Mouse (Mus musculus): ENCODE results near the gene Ncoa7. TPM values are rescaled to one million over a fixed set of nuclear protein-coding genes. Genes with fewer than 3 reads are reported as not detected.

The Ncoa7 gene
- polyA plus RNA-seq, 1 experiment from 2014 or later: 10.1 TPM

DNA sequence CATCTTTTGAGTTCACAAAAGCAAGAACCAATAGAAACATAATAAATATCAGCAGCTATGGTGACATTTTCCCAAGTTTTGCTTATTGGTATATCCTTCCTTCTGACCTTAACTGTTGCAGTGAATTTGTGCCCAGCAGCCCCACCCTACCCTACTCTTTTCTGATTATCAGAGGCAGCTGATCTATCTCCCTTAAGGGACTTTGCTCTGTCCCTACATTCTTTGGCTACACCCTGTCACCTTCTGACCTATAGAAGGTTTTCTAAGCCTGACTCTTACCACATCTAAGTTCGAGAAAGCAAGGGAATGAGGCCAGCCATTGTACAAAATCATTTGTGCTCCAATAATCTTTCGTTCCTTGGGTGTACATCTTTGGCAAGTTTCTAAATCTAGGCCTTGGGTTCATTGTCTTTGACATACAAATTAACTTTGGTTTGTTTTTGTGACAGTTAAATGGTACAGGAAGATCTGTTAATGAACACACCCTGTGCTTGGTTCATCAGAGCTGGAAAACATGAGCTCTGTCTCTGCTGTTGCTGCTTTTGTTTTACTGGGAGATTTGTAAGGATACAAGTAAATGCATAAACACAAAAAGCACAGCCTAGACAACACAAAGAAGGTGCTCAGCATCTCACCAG, 69.9 kb downstream of the Ncoa7 start:
- 78% methylated on average over 2 of the region's 2 CpGs for WGBS
- no peak for ATAC-seq (ENCODE audit: borderline replicate concordance, extremely low read depth, low FRiP score, low TSS enrichment)
- Histone ChIP-seq H3K9me3 (no peaks in the 10 kb centered on the region), H3K4me1 (no peaks in the 10 kb centered on the region), H3K4me2 (no peak overlapping the region), H3K36me3 (no peaks in the 10 kb centered on the region), H3K27ac (no peak overlapping the region), H3K27me3 (no peaks in the 10 kb centered on the region), H3K9ac (no peak overlapping the region), H3K4me3 (no peak overlapping the region)

DNA sequence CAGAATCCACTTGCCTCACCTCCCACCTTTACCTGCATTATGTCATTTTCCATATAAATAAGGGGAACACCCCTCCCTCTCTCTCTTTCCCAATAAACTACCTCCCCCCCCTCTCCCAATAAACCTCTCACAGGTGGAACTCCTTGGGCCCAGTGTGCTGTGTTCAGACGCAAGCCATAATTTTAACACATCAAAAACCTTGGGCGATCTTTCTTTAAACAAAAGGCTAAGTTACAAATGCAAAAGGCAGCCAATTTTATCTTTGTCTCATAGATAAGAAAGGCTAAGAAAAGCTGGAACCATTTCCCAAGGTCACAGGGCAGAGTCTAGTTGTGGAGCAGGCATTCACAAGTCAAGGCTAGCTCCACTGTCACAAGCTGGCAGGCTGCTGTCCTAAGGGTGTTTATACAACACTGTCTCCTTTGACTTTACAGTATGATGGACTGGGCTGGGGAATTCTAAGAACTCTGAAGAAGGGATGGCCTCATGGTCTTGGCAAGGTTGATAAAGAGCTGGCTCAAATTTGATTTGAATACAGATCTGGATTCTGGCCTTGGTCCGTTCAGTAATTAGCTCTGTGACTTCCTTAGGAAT, 71.7 kb downstream of the Ncoa7 start:
- Histone ChIP-seq H3K36me3 (no peaks in the 10 kb centered on the region), H3K4me1 (no peaks in the 10 kb centered on the region), H3K9me3 (no peaks in the 10 kb centered on the region), H3K4me3 (no peak overlapping the region), H3K4me2 (no peak overlapping the region), H3K9ac (no peak overlapping the region), H3K27me3 (no peaks in the 10 kb centered on the region), H3K27ac (no peak overlapping the region)
- ATAC-seq (ENCODE audit: borderline replicate concordance, extremely low read depth, low FRiP score, low TSS enrichment): no peak
- 38% methylated on average over 3 of the region's 3 CpGs for WGBS

DNA sequence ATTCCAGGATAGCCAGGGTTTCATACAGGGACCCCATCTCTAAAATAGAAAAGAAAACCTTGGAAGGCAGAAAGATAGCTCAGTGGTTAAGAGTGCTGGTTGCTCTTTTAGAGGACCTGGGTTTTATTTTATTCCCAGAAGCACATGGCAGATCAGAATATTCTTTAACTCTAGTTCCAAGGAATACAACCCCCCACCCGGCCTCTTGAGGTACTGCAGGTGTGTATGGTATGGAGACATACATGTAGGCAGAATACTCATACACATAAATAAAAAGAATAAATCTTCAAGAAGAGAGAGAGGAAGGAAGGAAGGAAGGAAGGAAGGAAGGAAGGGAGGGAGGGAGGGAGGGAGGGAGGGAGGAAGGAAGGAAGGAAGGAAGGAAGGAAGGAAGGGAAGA, 72.3 kb downstream of the Ncoa7 start:
- Histone ChIP-seq H3K4me2 (no peak overlapping the region), H3K27ac (no peak overlapping the region), H3K4me3 (no peak overlapping the region), H3K9me3 (no peaks in the 10 kb centered on the region), H3K4me1 (no peaks in the 10 kb centered on the region), H3K9ac (no peak overlapping the region), H3K27me3 (no peaks in the 10 kb centered on the region), H3K36me3 (no peaks in the 10 kb centered on the region)
- 80% methylated on average over 1 of the region's 1 CpGs for WGBS
- no peak for ATAC-seq (ENCODE audit: borderline replicate concordance, extremely low read depth, low FRiP score, low TSS enrichment)

DNA sequence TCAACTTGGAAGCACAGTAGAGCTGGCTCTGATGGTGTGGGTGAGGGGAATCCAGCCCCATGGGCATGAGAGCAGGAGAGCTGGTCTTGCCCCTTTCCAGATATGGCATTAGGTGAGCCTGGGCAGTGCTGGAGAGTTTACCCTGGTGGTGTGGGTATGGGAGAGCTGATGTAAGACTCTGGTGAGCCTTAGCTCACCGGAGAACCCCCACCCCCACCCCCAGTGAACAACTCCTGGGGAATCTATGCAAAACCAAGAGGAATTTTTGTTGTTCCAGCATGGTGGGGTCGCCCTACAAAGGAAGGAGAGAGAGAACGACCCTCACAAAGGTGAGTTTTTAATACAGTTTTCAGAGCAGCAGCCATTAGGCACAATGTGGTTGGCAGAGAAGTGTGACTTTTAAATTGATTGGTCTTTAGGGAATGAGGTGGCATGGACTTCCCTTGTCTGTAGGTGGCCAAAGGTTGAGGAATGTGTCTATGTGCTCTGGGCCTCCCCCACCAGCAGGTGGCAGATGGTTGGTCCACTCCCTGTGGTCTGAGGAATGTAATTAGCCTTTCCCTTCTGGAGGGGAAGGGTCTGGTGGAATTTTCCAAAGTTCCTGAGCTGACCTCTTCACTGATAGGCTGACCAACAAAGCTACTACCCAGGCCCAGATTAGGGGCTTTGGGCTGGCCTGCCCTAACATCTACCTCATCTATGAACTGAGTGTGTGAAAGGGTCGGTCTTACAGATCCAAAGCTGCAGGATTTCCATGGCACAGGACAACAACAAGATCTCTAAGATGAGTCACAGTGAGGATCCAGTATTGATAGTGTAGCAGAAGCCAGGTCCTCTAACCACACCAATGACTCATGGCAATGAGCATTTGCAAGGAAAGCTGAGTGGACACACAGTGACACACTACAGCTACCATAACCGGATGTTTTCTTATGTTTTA, 73.7 kb downstream of the Ncoa7 start:
- Histone ChIP-seq H3K9ac (no peak overlapping the region), H3K9me3 (no peaks in the 10 kb centered on the region), H3K4me1 (no peaks in the 10 kb centered on the region), H3K27ac (no peak overlapping the region), H3K27me3 (no peaks in the 10 kb centered on the region), H3K4me3 (no peak overlapping the region), H3K36me3 (no peaks in the 10 kb centered on the region), H3K4me2 (no peak overlapping the region)
- ATAC-seq (ENCODE audit: borderline replicate concordance, extremely low read depth, low FRiP score, low TSS enrichment): no peak
- 85% methylated on average over 5 of the region's 5 CpGs for WGBS

DNA sequence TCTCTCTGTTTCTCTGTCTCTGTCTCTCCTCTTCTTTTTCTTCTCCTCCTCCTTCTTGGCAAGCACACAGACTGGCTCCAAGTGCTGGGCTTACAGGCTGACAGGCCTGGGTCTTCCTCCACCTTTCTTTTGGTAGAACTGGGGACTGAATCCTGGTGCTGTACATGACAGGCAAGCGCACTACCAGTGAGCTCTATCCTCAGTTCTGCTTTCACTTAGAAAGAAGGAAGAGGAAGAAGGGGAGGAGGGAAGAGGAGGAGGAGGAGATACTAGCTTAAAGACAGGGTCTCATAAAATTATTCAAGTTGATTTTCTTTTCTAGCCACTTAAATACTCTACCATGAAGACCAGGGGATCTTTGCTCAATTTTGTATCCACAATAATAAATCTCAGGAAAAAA, 80.1 kb downstream of the Ncoa7 start:
- H3K4me3 ChIP-seq: no peak overlapping the region
- no peak for ATAC-seq (ENCODE audit: borderline replicate concordance, extremely low read depth, low FRiP score, low TSS enrichment)
- no peaks in the 10 kb centered on the region for H3K9me3 ChIP-seq
- H3K27ac ChIP-seq: no peak overlapping the region
- H3K9ac ChIP-seq: no peak overlapping the region
- H3K4me2 ChIP-seq: no peak overlapping the region
- H3K36me3 ChIP-seq: no peaks in the 10 kb centered on the region
- H3K4me1 ChIP-seq: no peaks in the 10 kb centered on the region
- 87% methylated on average over 1 of the region's 1 CpGs for WGBS
- H3K27me3 ChIP-seq: no peaks in the 10 kb centered on the region

DNA sequence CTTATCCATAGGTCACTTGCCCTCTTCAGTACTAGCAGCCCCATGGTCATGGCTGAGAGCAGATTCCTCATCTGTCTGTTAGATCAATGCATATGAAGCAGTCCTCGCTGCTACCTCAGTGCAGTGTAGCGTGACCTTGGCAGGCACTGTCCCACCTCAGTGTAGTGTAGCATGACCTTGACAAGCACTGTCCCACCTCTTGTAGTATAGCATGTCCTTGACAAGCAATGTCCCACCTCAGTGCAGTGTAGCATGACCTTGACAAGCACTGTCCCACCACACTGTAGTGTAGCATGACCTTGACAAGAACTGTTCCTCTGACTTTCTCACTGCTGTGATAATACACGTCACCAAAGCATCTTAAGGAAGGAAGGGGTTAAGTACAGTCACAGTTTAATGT, 82.6 kb downstream of the Ncoa7 start:
- H3K9ac ChIP-seq: no peak overlapping the region
- 85% methylated on average over 3 of the region's 3 CpGs for WGBS
- no peak overlapping the region for H3K4me2 ChIP-seq
- ATAC-seq (ENCODE audit: borderline replicate concordance, extremely low read depth, low FRiP score, low TSS enrichment): no peak
- H3K9me3 ChIP-seq: no peaks in the 10 kb centered on the region
- H3K4me3 ChIP-seq: no peak overlapping the region
- H3K4me1 ChIP-seq: no peaks in the 10 kb centered on the region
- no peak overlapping the region for H3K27ac ChIP-seq
- H3K36me3 ChIP-seq: no peaks in the 10 kb centered on the region
- H3K27me3 ChIP-seq: no peaks in the 10 kb centered on the region

DNA sequence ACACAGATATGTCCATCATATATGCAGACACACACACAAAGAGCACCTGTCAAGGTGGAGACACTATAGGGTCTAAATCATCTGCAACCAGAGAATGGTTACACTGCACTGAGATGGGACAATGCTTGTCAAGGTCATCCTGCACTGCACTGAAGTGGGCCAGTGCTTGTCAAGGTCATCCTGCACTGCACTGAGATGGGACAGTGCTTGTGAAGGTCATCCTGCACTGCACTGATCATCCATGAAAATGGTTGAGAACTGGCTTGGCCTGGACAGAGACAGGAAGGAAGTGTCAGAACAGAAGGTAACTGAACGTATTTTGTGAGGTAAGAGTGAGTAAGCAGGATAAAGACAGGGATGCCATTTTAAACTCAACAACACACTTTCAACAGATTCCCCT, 83.2 kb downstream of the Ncoa7 start:
- no peak overlapping the region for H3K4me2 ChIP-seq
- no peaks in the 10 kb centered on the region for H3K36me3 ChIP-seq
- H3K9ac ChIP-seq: no peak overlapping the region
- no peak overlapping the region for H3K4me3 ChIP-seq
- no peaks in the 10 kb centered on the region for H3K27me3 ChIP-seq
- 59% methylated on average over 1 of the region's 1 CpGs for WGBS
- H3K27ac ChIP-seq: no peak overlapping the region
- H3K4me1 ChIP-seq: no peaks in the 10 kb centered on the region
- no peaks in the 10 kb centered on the region for H3K9me3 ChIP-seq
- ATAC-seq (ENCODE audit: borderline replicate concordance, extremely low read depth, low FRiP score, low TSS enrichment): no peak

DNA sequence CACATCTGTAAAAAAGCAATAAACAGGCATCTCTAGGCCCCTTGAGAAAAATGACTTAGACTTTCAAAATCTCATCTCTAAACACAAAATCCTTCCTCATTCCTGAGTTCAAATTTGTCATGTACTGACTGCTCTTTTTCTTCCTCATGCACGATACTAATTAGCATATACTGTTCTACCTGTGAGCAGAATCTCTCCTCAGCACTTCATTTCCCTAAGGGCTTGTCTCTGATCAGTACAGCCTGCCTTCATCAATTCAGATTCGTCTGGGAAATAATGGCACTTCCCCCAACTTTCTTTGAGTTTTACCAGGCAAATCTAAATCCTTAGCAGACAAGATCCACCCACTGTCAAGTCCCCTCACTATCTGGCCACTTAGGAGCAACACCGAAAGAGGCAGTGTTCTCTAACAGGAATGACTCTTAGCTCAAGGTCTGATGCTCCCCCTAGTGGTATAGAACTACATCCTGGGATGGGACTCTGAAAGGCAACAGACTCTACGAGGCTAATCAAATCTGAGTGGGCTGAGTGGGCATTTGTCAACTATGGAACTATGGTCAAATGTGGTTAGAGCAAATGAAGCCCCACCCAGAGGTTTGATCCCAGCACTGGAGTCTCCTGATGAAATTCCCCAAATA, 84.3 kb downstream of the Ncoa7 start:
- H3K27ac ChIP-seq: no peak overlapping the region
- H3K4me3 ChIP-seq: no peak overlapping the region
- H3K4me1 ChIP-seq: no peaks in the 10 kb centered on the region
- no peaks in the 10 kb centered on the region for H3K27me3 ChIP-seq
- H3K36me3 ChIP-seq: no peaks in the 10 kb centered on the region
- H3K9ac ChIP-seq: no peak overlapping the region
- ATAC-seq (ENCODE audit: borderline replicate concordance, extremely low read depth, low FRiP score, low TSS enrichment): no peak
- H3K9me3 ChIP-seq: no peaks in the 10 kb centered on the region
- WGBS: 23% methylated on average over 4 of the region's 4 CpGs
- no peak overlapping the region for H3K4me2 ChIP-seq

DNA sequence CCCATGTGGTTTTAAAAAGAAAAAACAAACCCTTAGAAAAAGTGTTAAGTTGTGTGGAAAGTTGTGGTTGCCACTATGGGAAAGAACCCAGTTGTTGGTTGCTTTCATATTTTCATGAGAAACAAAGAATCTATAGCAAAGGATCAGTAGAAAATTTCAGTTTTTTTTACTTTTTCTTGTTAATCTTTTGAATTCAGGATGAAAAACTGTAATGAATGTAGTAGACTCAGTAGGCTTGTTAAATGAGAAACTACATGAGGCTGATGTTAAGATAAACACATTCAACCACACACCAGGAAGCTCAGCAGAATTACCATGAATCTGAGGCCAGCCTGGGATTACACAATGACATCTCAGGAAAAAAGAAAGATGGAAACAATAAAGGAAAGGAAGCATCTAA, 87.0 kb downstream of the Ncoa7 start:
- H3K4me1 ChIP-seq: no peaks in the 10 kb centered on the region
- H3K4me2 ChIP-seq: no peak overlapping the region
- H3K36me3 ChIP-seq: no peaks in the 10 kb centered on the region
- no peaks in the 10 kb centered on the region for H3K9me3 ChIP-seq
- no peak overlapping the region for H3K4me3 ChIP-seq
- no peak overlapping the region for H3K9ac ChIP-seq
- H3K27ac ChIP-seq: no peak overlapping the region
- no peak for ATAC-seq (ENCODE audit: borderline replicate concordance, extremely low read depth, low FRiP score, low TSS enrichment)
- H3K27me3 ChIP-seq: no peaks in the 10 kb centered on the region

DNA sequence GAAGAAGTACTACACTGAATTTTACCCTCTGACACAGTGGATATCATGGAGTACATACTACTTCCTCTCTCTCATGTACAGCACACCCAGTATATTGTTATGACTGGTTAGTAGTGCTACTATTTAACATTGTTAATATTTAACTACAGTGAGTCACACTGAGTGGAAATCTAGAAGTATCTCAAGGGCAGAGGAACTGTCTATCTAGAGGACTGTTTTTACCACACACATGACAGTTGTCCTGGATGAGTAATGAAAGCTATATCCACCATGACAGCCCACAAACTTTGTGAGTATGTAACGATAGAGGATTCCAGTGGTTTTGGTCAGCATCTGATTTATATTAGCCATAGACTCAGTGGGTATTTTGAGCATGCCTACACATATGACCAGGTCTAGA, 90.6 kb downstream of the Ncoa7 start:
- 85% methylated on average over 1 of the region's 1 CpGs for WGBS
- Histone ChIP-seq H3K27ac (no peak overlapping the region), H3K4me3 (no peak overlapping the region), H3K9me3 (no peaks in the 10 kb centered on the region), H3K27me3 (no peaks in the 10 kb centered on the region), H3K9ac (no peak overlapping the region), H3K4me2 (no peak overlapping the region), H3K36me3 (no peaks in the 10 kb centered on the region), H3K4me1 (no peaks in the 10 kb centered on the region)
- no peak for ATAC-seq (ENCODE audit: borderline replicate concordance, extremely low read depth, low FRiP score, low TSS enrichment)

DNA sequence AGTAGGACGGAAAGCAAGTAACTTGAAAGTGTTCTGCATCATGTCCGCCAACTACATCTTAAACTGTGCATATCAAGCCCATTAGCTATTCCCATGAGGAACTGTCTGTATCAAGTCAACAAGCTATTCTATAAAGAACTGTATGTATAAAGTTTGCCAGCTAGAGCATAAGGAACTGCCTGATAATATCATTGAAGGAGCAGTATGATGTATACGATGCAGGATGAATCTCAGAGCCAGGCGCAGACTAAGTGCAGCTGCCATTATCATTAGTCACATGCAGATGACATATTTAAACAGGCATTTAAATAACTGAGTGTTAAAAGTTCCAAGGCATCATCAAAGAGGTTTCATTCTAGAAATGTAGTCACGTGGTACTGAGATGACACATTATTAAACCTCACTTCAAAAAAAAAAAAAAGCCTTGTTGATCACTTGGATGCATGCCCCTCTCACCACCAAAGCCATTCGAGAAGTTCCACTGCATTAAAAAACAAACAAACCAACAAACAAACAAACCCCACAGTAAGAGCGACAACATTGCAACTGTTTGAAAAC, 93.2 kb downstream of the Ncoa7 start:
- Histone ChIP-seq H3K36me3 (no peaks in the 10 kb centered on the region), H3K9ac (no peak overlapping the region), H3K27ac (no peak overlapping the region), H3K27me3 (no peaks in the 10 kb centered on the region), H3K9me3 (no peaks in the 10 kb centered on the region), H3K4me1 (no peaks in the 10 kb centered on the region), H3K4me2 (no peak overlapping the region), H3K4me3 (no peak overlapping the region)
- whole genome bisulfite sequencing: 58% methylated on average over 7 of the region's 7 CpGs
- no peak for ATAC-seq (ENCODE audit: borderline replicate concordance, extremely low read depth, low FRiP score, low TSS enrichment)

DNA sequence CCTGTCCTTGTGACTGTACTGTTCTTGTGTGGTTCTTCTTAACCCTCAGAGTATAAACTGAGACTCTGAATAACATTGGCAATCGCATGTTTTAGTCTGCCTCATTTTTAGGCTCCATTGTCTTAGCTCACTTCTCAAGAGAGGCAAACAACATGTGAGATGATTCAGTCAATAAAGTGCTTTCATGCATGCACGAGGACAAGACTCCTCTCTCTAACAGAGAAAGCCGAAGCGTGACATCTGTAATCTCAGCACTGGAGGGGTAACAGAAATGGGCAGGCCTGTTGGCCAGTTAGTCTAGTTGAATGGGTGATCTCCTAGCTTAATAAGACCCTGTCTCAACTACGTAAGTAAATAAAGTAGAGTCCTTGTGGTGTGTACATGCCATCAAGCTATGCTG, 95.1 kb downstream of the Ncoa7 start:
- H3K4me3 ChIP-seq: no peak overlapping the region
- H3K4me1 ChIP-seq: no peaks in the 10 kb centered on the region
- no peak overlapping the region for H3K27ac ChIP-seq
- WGBS: 87% methylated on average over 5 of the region's 5 CpGs
- H3K27me3 ChIP-seq: no peaks in the 10 kb centered on the region
- H3K9me3 ChIP-seq: no peaks in the 10 kb centered on the region
- no peak for ATAC-seq (ENCODE audit: borderline replicate concordance, extremely low read depth, low FRiP score, low TSS enrichment)
- no peak overlapping the region for H3K9ac ChIP-seq
- no peaks in the 10 kb centered on the region for H3K36me3 ChIP-seq
- H3K4me2 ChIP-seq: no peak overlapping the region

Measured in lung, embryonic 15.5 days (tissue).